Mouse (Mus musculus) gastrocnemius, adult 8-10 months (tissue): Measurements from ENCODE around the gene Gm16867. TPM values are rescaled to one million over a fixed set of nuclear protein-coding genes. Genes with fewer than 3 reads are reported as not detected.
"Not testable (repeated sequence)": the region's sequence is repeated elsewhere in the genome, so short reads cannot be mapped to it uniquely, and the experiment has no call there.

ENCODE experiments used
- DNase-seq, 2 experiments: peaks; one replicate each; pipeline ENCODE4 v3.0.0; 2022; ENCODE audit warnings: low spot score in 2 of 2
- total RNA-seq, 4 experiments: library from RNA; stranded (reverse); gene quantifications; 2 replicates each; pipeline ENCODE4 v1.2.4; 2022

The Gm16867 gene
- total RNA-seq, result 1 to 10 TPM; 1.6 to 3.6 (median 2.1) TPM

- not testable (repeated sequence) for DNase-seq
Measured at GRCm38 (mm10) chr14:69503174-69503573, at the start of gene Gm16867. Gm16867 (minus strand) TSS chr14:69503362.

- not testable (repeated sequence) for DNase-seq
Measured at GRCm38 (mm10) chr14:69547310-69547709, 44.1 kb upstream of the Gm16867 start.

- not testable (repeated sequence) for DNase-seq
Measured at GRCm38 (mm10) chr14:69545052-69545451, 41.9 kb upstream of the Gm16867 start.

- DNase-seq, result not testable (repeated sequence)
Measured at GRCm38 (mm10) chr14:69544033-69544432, 40.9 kb upstream of the Gm16867 start.

- DNase-seq, result not testable (repeated sequence)
Measured at GRCm38 (mm10) chr14:69542695-69543094, 39.5 kb upstream of the Gm16867 start.

GRCm38 (mm10) chr14:69540113-69540512, 37.0 kb upstream of the Gm16867 start:
- not testable (repeated sequence) for DNase-seq

- not testable (repeated sequence) for DNase-seq
Measured at GRCm38 (mm10) chr14:69536539-69536938, 33.4 kb upstream of the Gm16867 start.

GRCm38 (mm10) chr14:69526202-69526601, 23.0 kb upstream of the Gm16867 start:
- DNase-seq, result not testable (repeated sequence)

- not testable (repeated sequence) for DNase-seq
Measured at GRCm38 (mm10) chr14:69523001-69523400, 19.8 kb upstream of the Gm16867 start.

GRCm38 (mm10) chr14:69520810-69521209, 17.6 kb upstream of the Gm16867 start:
- DNase-seq, result not testable (repeated sequence)

- DNase-seq, result not testable (repeated sequence)
Measured at GRCm38 (mm10) chr14:69512449-69512848, 9.3 kb upstream of the Gm16867 start, which contains the start of gene Gm27179. Gm27179 (minus strand) TSS chr14:69512549.

- not testable (repeated sequence) for DNase-seq
Measured at GRCm38 (mm10) chr14:69507000-69507399, 3.8 kb upstream of the Gm16867 start.

- not testable (repeated sequence) for DNase-seq
Measured at GRCm38 (mm10) chr14:69502440-69503150, 567 bp downstream of the Gm16867 start.

GRCm38 (mm10) chr14:69496259-69496658, 6.9 kb downstream of the Gm16867 start:
- not testable (repeated sequence) for DNase-seq

- DNase-seq, result not testable (repeated sequence)
Measured at GRCm38 (mm10) chr14:69494946-69495345, 8.2 kb downstream of the Gm16867 start.

- not testable (repeated sequence) for DNase-seq
Measured at GRCm38 (mm10) chr14:69494522-69494921, 8.6 kb downstream of the Gm16867 start.

GRCm38 (mm10) chr14:69488001-69488400, 15.2 kb downstream of the Gm16867 start:
- DNase-seq, result not testable (repeated sequence)

- not testable (repeated sequence) for DNase-seq
Measured at GRCm38 (mm10) chr14:69485466-69486135, 17.6 kb downstream of the Gm16867 start.

GRCm38 (mm10) chr14:69473941-69474646, 29.1 kb downstream of the Gm16867 start:
- DNase-seq, result not testable (repeated sequence)

GRCm38 (mm10) chr14:69473322-69473721, 29.8 kb downstream of the Gm16867 start:
- not testable (repeated sequence) for DNase-seq

- not testable (repeated sequence) for DNase-seq
Measured at GRCm38 (mm10) chr14:69470122-69470708, 32.9 kb downstream of the Gm16867 start.
